Mouse (Mus musculus) G1E (cell line): ENCODE measurements around the gene Tbck. TPM values are rescaled to one million over a fixed set of nuclear protein-coding genes. Genes with fewer than 3 reads are reported as not detected.

Experiments used
- ATAC-seq: 2 replicates; pipeline ENCODE4 v1.8.0; 2016; ENCODE audit warnings: mild to moderate bottlenecking; ENCODE audit not compliant: insufficient number of reproducible peaks, poor library complexity, low FRiP score, severe bottlenecking; ENCODE audit errors: extremely low read depth
- DNase-seq: peaks from one replicate; pipeline ENCODE4 v3.0.0; 2012; ENCODE audit warnings: low spot score
- H3K27me3 ChIP-seq: 2 replicates; pipeline ENCODE4 v1.6.1; 2012; ENCODE audit warnings: mild to moderate bottlenecking, low read length, inconsistent platforms; ENCODE audit not compliant: insufficient read depth
- H3K36me3 ChIP-seq: replicated peaks from 2 replicates; pipeline ENCODE3; 2012; ENCODE audit warnings: mild to moderate bottlenecking, inconsistent platforms
- H3K4me1 ChIP-seq: 2 replicates; pipeline ENCODE4 v1.6.1; 2012; ENCODE audit warnings: low read depth, low read length, inconsistent platforms, mixed read lengths; ENCODE audit not compliant: insufficient read depth
- H3K4me3 ChIP-seq: 2 replicates; pipeline ENCODE4 v1.5.1; 2012; ENCODE audit warnings: low read depth, mild to moderate bottlenecking, inconsistent platforms, low read length, moderate library complexity, mixed read lengths
- H3K9me3 ChIP-seq: replicated peaks from 2 replicates; pipeline ENCODE4 v1.6.1; 2012; ENCODE audit warnings: inconsistent platforms
- CTCF ChIP-seq: IDR thresholded peaks from 2 replicates; pipeline ENCODE4 v1.5.1; 2012; ENCODE audit warnings: low read depth, low read length, inconsistent platforms, mixed read lengths
- GATA1 ChIP-seq: IDR thresholded peaks from 2 replicates; pipeline ENCODE4 v1.6.1; 2012; ENCODE audit warnings: borderline replicate concordance, low read length, inconsistent platforms, mixed read lengths
- GATA2 ChIP-seq: IDR thresholded peaks from 2 replicates; pipeline ENCODE4 v1.6.1; 2012; ENCODE audit warnings: low read depth, low read length, inconsistent platforms, borderline replicate concordance
- POLR2AphosphoS5 ChIP-seq: IDR thresholded peaks from 2 replicates; pipeline ENCODE4 v1.6.1; 2012; ENCODE audit warnings: low read depth, low read length, inconsistent platforms; ENCODE audit not compliant: insufficient replicate concordance
- TAL1 ChIP-seq: conservative IDR thresholded peaks from 2 replicates; pipeline ENCODE4 v1.6.1; 2012; ENCODE audit warnings: low read depth, low read length, inconsistent platforms, mixed read lengths
- polyA plus RNA-seq: library from polyadenylated mRNA; stranded (reverse); fragments of >175 nt; gene quantifications from 2 replicates; pipeline ENCODE4 v1.2.3, GENCODE M21; 2012
- total RNA-seq, 2 experiments: library from RNA; stranded (forward) in 1 of 2; stranded (reverse) in 1 of 2; fragments of 200-1000 nt in 1 of 2; fragments of >200 nt in 1 of 2; fragmentation: Nextera tagmentation in 1 of 2; gene quantifications; 2 replicates each; pipeline ENCODE4 v1.2.3; 2014 to 2017

The Tbck gene
- total and polyA plus RNA-seq, 3 experiments: 3.3 to 33.2 (median 22.9) TPM

DNA sequence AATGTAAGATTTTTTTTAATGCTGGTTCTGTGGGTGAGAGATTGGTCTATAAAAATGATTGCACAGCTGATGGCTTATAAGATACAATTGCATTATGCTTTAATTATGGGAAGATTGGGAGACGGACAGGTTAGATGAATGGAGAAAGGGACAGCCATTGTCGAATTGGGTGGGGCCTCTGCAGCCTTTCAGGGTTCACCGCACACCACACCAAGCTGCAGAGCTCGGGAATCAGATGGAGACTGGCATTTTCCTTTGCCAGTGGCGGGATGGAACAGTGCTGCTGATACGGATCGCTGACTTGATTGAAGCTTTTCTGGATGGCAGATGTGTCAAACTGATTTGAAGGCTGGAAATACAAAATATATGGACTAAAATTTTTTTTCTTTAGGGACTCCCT, 88.1 kb downstream of the Tbck start:
- peaks cover 24% of the 10 kb centered on the region for H3K36me3 ChIP-seq
- TF ChIP-seq GATA2: no peak
- no peak for TF ChIP-seq POLR2AphosphoS5
- TF ChIP-seq CTCF: no peak
- TF ChIP-seq GATA1: no peak
- no peak for TF ChIP-seq TAL1
- H3K27me3 ChIP-seq: no peaks in the 10 kb centered on the region
- ATAC-seq (no peak), DNase-seq (no peak)
- H3K9me3 ChIP-seq: no peaks in the 10 kb centered on the region
- H3K4me3 ChIP-seq: no peak overlapping the region
- no peaks in the 10 kb centered on the region for H3K4me1 ChIP-seq

DNA sequence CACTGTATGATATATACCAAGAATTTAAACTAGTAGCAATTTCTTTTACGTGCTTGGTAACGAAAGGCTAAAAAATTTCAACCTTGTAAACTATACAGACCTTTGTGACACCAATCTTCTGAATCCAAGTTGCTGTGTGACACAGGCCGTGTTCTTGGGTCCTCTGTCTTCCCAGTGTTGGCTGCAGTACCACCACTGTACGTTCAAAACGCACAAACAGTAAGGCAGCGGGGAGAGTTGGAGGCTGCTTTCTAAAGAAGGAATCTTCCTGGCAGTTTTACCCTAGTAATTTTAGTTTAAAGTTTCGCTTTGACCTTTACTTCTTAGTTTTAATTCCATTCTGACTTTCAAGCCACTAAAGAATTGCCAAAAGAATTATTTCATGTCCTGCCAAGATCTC, 92.7 kb downstream of the Tbck start:
- H3K36me3 ChIP-seq: peaks cover 32% of the 10 kb centered on the region
- ATAC-seq (no peak), DNase-seq (no peak)
- no peaks in the 10 kb centered on the region for H3K4me1 ChIP-seq
- H3K9me3 ChIP-seq: no peaks in the 10 kb centered on the region
- H3K27me3 ChIP-seq: no peaks in the 10 kb centered on the region
- H3K4me3 ChIP-seq: no peak overlapping the region
- TF ChIP-seq TAL1 (no peak), GATA1 (no peak), POLR2AphosphoS5 (no peak), CTCF (no peak), GATA2 (no peak)

DNA sequence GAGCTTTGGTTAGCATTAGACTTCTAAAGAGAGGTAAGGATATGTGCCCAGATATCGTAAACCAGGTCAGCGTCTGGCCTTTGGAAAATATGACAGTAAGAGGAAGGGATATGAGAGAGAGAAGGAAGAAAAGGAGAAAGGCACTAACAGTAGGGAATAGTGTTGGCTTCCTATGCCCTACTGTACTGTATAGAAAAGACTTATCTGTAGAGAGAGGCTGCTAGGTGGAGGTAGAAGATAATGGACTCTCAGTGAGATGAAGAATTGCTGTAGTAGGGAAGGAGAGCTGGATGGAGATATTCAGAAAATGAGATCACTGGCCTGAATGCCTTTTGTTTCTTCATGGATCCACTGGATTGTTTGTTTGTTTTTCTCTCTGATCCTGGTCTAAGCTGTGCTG, 97.2 kb downstream of the Tbck start:
- no peaks in the 10 kb centered on the region for H3K4me1 ChIP-seq
- TF ChIP-seq GATA2 (no peak), TAL1 (no peak), CTCF (no peak)
- DNase-seq (no peak), ATAC-seq (no peak)
- H3K9me3 ChIP-seq: no peaks in the 10 kb centered on the region
- H3K4me3 ChIP-seq: no peak overlapping the region
- no peaks in the 10 kb centered on the region for H3K27me3 ChIP-seq
- H3K36me3 ChIP-seq: peaks cover 31% of the 10 kb centered on the region

DNA sequence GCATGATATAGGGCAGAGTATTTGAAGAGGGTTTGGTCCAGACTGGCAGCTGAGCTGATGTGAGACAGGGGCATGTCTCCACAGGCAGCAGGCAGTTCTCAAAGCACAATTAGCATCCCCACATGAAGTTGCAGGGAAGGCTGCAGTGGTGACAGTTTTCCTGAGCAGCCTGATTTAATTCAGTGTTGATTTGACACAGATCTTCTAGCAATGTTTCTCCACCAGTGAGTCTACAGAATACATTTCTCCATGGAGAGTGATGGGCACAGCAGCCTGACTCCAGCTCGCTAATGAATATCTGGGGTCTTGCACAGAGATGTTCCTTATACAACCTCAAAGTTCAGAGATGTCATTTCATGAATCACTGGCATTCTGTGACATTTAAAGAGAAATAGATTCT, 99.1 kb downstream of the Tbck start:
- ATAC-seq: no peak
- no peak overlapping the region for H3K4me3 ChIP-seq

DNA sequence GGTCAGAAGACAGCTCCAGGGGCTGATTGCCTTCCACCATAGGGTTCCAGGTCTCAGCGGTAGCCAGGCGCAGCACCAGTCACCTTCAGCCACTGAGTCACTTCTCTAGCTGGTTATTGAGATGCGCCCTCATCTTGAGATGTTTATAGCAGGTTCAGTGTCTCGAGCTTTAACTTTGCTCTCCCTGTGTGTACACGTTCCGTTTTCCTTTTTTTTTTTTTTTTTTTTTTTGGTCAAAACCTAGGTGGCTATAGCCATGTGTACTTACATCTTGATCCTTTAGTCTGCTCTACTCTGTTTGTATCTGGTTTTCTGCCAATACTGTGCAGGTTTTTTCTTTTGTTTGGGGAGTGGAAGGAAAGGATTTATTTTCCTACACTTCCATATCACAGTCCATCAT, 100.8 kb downstream of the Tbck start:
- DNase-seq (no peak), ATAC-seq (no peak)
- H3K27me3 ChIP-seq: no peaks in the 10 kb centered on the region
- H3K4me3 ChIP-seq: no peak overlapping the region
- no peaks in the 10 kb centered on the region for H3K9me3 ChIP-seq
- H3K4me1 ChIP-seq: no peaks in the 10 kb centered on the region
- peaks cover 21% of the 10 kb centered on the region for H3K36me3 ChIP-seq
- TF ChIP-seq TAL1 (no peak), CTCF (no peak), GATA1 (no peak), POLR2AphosphoS5 (no peak), GATA2 (no peak)

More for the DNA sequence above, 99.1 kb downstream of the Tbck start:
- Histone ChIP-seq H3K27me3 (no peaks in the 10 kb centered on the region), H3K9me3 (no peaks in the 10 kb centered on the region), H3K36me3 (peaks cover 30% of the 10 kb centered on the region), H3K4me1 (no peaks in the 10 kb centered on the region)
- TF ChIP-seq GATA1 (no peak), CTCF (no peak), GATA2 (no peak), TAL1 (no peak), POLR2AphosphoS5 (no peak)
- DNase-seq: no peak

DNA sequence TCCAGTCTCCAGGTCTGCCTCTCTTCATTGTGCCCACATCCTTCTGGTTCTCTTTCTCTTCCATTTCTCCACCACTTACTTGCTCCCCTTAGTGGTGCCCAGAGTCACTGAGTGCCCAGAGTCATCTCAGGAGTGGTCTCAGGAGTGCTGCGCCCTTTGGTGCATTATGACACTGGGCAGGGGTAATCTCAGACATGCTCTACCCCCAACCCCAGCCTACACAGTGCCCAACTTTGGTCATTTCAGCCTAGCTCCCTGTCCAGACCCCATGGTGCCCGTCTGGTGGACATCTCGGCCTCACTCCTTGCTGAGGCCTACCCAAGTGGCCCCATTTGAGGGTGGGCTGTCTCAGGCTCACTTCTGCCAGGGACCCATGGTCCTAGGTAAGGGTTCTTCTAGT, 102.7 kb downstream of the Tbck start:
- ATAC-seq: no peak
- H3K4me1 ChIP-seq: no peaks in the 10 kb centered on the region

DNA sequence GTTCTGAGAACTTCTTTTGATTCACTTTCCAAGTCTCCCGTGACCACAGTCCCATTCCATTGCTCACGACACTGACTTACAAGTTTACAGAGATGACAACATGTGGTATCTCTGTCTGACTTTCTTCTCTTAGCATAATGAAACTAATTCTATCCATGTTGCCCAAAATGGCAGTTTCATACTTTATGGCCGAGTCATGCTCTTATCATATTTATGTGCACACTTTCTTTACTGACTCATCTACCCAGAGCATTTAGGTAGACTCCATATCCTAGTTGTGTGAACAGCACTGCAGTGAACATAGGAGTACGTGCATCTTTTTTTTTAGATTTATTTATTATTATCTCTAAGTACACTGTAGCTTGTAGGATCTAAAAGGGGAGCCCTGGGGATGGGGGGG, 103.8 kb downstream of the Tbck start:
- DNase-seq: no peak
- Histone ChIP-seq H3K27me3 (no peaks in the 10 kb centered on the region), H3K4me1 (no peaks in the 10 kb centered on the region), H3K36me3 (peaks cover 18% of the 10 kb centered on the region), H3K4me3 (no peak overlapping the region), H3K9me3 (no peaks in the 10 kb centered on the region)
- TF ChIP-seq POLR2AphosphoS5 (no peak), TAL1 (no peak), CTCF (no peak), GATA1 (no peak), GATA2 (no peak)
- ATAC-seq: no peak

More for the DNA sequence above, 102.7 kb downstream of the Tbck start:
- DNase-seq: no peak
- no peaks in the 10 kb centered on the region for H3K9me3 ChIP-seq
- no peak overlapping the region for H3K4me3 ChIP-seq
- H3K27me3 ChIP-seq: no peaks in the 10 kb centered on the region
- H3K36me3 ChIP-seq: peaks cover 20% of the 10 kb centered on the region
- TF ChIP-seq POLR2AphosphoS5 (no peak), GATA1 (no peak)
